Mouse (Mus musculus) spleen, adult 2 months (tissue): ENCODE data around the gene Tlx1. TPM values are rescaled to one million over a fixed set of nuclear protein-coding genes. Genes with fewer than 3 reads are reported as not detected.

ENCODE experiments used
- DNase-seq, 2 experiments: peaks; one replicate each; pipeline versions ENCODE4 v3.0.0 to v3.0.0-alpha.2; 2012 to 2021; ENCODE audit warnings: low spot score in 2 of 2, low read depth in 1 of 2
- H3K27ac ChIP-seq: fragments of 200-500 bp; 2 replicates; pipeline ENCODE4 v1.5.1; 2012; ENCODE audit warnings: low read length, inconsistent platforms; ENCODE audit not compliant: insufficient read depth
- H3K27me3 ChIP-seq: fragments of 200-500 bp; 2 replicates; pipeline ENCODE4 v1.6.1; 2012; ENCODE audit warnings: mild to moderate bottlenecking, moderate library complexity, low read length, inconsistent platforms; ENCODE audit not compliant: control insufficient read depth, insufficient read depth
- H3K36me3 ChIP-seq: fragments of 200-500 bp; 2 replicates; pipeline ENCODE4 v1.6.1; 2012; ENCODE audit warnings: mild to moderate bottlenecking, low read length, inconsistent platforms; ENCODE audit not compliant: control insufficient read depth, insufficient read depth
- H3K4me1 ChIP-seq: fragments of 200-500 bp; 2 replicates; pipeline ENCODE4 v1.6.1; 2011; ENCODE audit warnings: inconsistent platforms; ENCODE audit not compliant: control insufficient read depth, insufficient read depth, insufficient read length
- H3K4me3 ChIP-seq: fragments of 200-500 bp; 2 replicates; pipeline ENCODE4 v1.5.1; 2011; ENCODE audit warnings: mild to moderate bottlenecking, inconsistent platforms; ENCODE audit not compliant: insufficient read depth, insufficient read length; ENCODE audit errors: extremely low read depth
- CTCF ChIP-seq: fragments of 200-500 bp; IDR thresholded peaks from 2 replicates; pipeline ENCODE4 v1.5.1; 2011; ENCODE audit warnings: mild to moderate bottlenecking, inconsistent platforms; ENCODE audit not compliant: insufficient read depth, insufficient read length, insufficient replicate concordance; ENCODE audit errors: extremely low read depth
- POLR2A ChIP-seq: fragments of 200-500 bp; IDR thresholded peaks from 2 replicates; pipeline ENCODE4 v1.6.1; 2011; ENCODE audit warnings: low read depth, low read length, inconsistent platforms
- WGBS: fragments of 180-500 bp; shearing (Covaris S2); methylation state at CpG from one replicate; pipeline ENCODE4 v1.1.7; 2018; 5-methylcytosine and 5-hydroxymethylcytosine counted together
- polyA plus RNA-seq: library from polyadenylated mRNA; depleted of rRNA; stranded (reverse); fragments of >200 nt; gene quantifications from 2 replicates; pipeline ENCODE4 v1.2.3, GENCODE M21; 2012

The Tlx1 gene
- polyA plus RNA-seq, 1 experiment, result 37.3 TPM

- 5% methylated on average over 26 of the region's 26 CpGs for WGBS
- H3K4me3 ChIP-seq, result no peak overlapping the region
- peaks cover 22% of the 10 kb centered on the region for H3K27me3 ChIP-seq
- H3K36me3 ChIP-seq, result no peaks in the 10 kb centered on the region
- no peaks in the 10 kb centered on the region for H3K4me1 ChIP-seq
- no peak for DNase-seq
- no peak for TF ChIP-seq CTCF
- no peak for TF ChIP-seq POLR2A
- peak overlapping the region; percentile 48; the same call in 1 of the 2 replicates for H3K27ac ChIP-seq
Observed at GRCm38 (mm10) chr19:45155791-45156186, 5.3 kb downstream of the Tlx1 start.

GRCm38 (mm10) chr19:45156381-45156780 lies 5.9 kb downstream of the Tlx1 start:
- Histone ChIP-seq H3K36me3 (no peaks in the 10 kb centered on the region), H3K4me3 (no peak overlapping the region), H3K27ac (no peak overlapping the region), H3K27me3 (peaks cover 16% of the 10 kb centered on the region), H3K4me1 (no peaks in the 10 kb centered on the region)
- 10% methylated on average over 5 of the region's 5 CpGs for WGBS
- TF ChIP-seq POLR2A (no peak), CTCF (no peak)
- no peak for DNase-seq

- Histone ChIP-seq H3K4me3 (no peak overlapping the region), H3K4me1 (no peaks in the 10 kb centered on the region), H3K36me3 (no peaks in the 10 kb centered on the region), H3K27me3 (peaks cover 14% of the 10 kb centered on the region), H3K27ac (no peak overlapping the region)
- TF ChIP-seq POLR2A, result no peak
- TF ChIP-seq CTCF, result no peak
- 16% methylated on average over 4 of the region's 4 CpGs for WGBS
- no peak for DNase-seq
Observed at GRCm38 (mm10) chr19:45158201-45158600, 7.7 kb downstream of the Tlx1 start.

DNA sequence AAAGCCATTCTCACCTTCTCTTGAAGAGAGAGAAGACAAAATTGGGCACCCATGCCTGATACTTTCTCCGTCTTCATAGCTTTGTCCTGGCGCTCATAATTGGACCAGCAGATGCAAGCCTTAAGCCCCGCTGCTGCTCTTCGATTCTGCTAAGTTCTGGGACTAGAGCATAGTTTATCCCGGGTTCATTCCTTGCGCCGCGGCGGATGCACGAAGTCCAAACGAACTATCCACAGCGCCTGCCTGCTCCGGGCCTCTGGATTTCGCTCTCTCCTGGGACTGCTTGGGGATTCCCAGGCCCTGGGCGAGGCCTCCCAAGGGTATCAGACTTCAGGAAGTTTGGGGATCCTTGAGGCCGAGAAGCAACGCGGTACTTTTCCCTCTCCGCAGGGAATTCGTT lies 8.4 kb downstream of the Tlx1 start:
- TF ChIP-seq CTCF, result no peak
- TF ChIP-seq POLR2A, result no peak

GRCm38 (mm10) chr19:45159491-45159890 lies 9.0 kb downstream of the Tlx1 start:
- Histone ChIP-seq H3K27me3 (peaks cover 11% of the 10 kb centered on the region), H3K4me1 (no peaks in the 10 kb centered on the region), H3K36me3 (no peaks in the 10 kb centered on the region), H3K4me3 (no peak overlapping the region), H3K27ac (0 out of 2 replicates have a peak overlapping the region, but pooled peaks have one; percentile 15)
- 16% methylated on average over 5 of the region's 5 CpGs for whole genome bisulfite sequencing
- TF ChIP-seq CTCF (no peak), POLR2A (no peak)
- DNase-seq, result no peak

More for the DNA sequence above, 8.4 kb downstream of the Tlx1 start:
- Histone ChIP-seq H3K36me3 (no peaks in the 10 kb centered on the region), H3K27ac (peak overlapping the region; percentile 48; the same call in 1 of the 2 replicates), H3K4me3 (no peak overlapping the region), H3K27me3 (peaks cover 12% of the 10 kb centered on the region), H3K4me1 (no peaks in the 10 kb centered on the region)
- no peak for DNase-seq
- WGBS, result 10% methylated on average over 20 of the region's 20 CpGs

GRCm38 (mm10) chr19:45159991-45160390 lies 9.5 kb downstream of the Tlx1 start:
- 8% methylated on average over 5 of the region's 5 CpGs for WGBS
- no peak overlapping the region for H3K27ac ChIP-seq
- H3K36me3 ChIP-seq, result no peaks in the 10 kb centered on the region
- H3K27me3 ChIP-seq, result peaks cover 11% of the 10 kb centered on the region
- no peak overlapping the region for H3K4me3 ChIP-seq
- no peak for TF ChIP-seq CTCF
- TF ChIP-seq POLR2A, result no peak
- DNase-seq, result no peak
- no peaks in the 10 kb centered on the region for H3K4me1 ChIP-seq

DNA sequence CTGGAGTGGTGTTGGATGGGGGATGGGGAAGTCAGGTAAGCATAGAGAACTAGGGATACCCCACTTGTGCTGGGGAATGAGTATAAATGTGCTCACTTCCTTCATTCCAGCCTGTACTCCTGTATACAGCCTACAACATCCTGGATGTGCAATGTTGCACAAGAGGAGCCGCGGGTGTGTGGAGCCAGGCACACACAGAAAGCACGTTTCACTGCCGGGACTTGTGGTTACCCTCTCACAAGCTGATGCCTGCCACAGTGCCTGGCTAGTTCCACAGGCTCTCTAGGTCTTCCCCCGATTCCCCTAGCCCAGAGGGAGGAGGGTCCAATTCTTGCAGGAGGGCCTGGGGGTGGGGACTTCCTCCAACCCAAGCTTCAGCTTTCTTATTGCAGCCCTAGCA lies 10.0 kb downstream of the Tlx1 start:
- WGBS, result 3% methylated on average over 5 of the region's 5 CpGs
- Histone ChIP-seq H3K27me3 (peaks cover 10% of the 10 kb centered on the region), H3K27ac (no peak overlapping the region), H3K4me3 (no peak overlapping the region), H3K36me3 (no peaks in the 10 kb centered on the region), H3K4me1 (no peaks in the 10 kb centered on the region)
- DNase-seq, result no peak
- TF ChIP-seq CTCF (no peak), POLR2A (no peak)
